Mouse (Mus musculus) forebrain, embryonic 15.5 days (tissue): ENCODE data around the gene Hsd17b14. TPM values are rescaled to one million over a fixed set of nuclear protein-coding genes. Genes with fewer than 3 reads are reported as not detected.

Source experiments
- ATAC-seq: fragments of 200-750 bp; cut with Nextera tagmentation; replicated peaks from 2 replicates; pipeline ENCODE4 v1.8.0; 2017; ENCODE audit warnings: mild to moderate bottlenecking, moderate TSS enrichment, moderate library complexity
- H3K27ac ChIP-seq: fragments of 300-500 bp; sonication (generic); replicated peaks from 2 replicates; pipeline ENCODE4 v1.5.1; 2015; ENCODE audit warnings: mild to moderate bottlenecking, inconsistent platforms
- H3K27me3 ChIP-seq: fragments of 300-500 bp; sonication (generic); 2 replicates; pipeline ENCODE4 v1.6.1; 2015; ENCODE audit warnings: inconsistent platforms
- H3K36me3 ChIP-seq: fragments of 300-500 bp; sonication (generic); 2 replicates; pipeline ENCODE4 v1.6.1; 2015; ENCODE audit warnings: mild to moderate bottlenecking, inconsistent platforms
- H3K4me1 ChIP-seq: fragments of 300-500 bp; sonication (generic); 2 replicates; pipeline ENCODE4 v1.6.1; 2015; ENCODE audit warnings: inconsistent platforms
- H3K4me2 ChIP-seq: fragments of 300-500 bp; sonication (generic); replicated peaks from 2 replicates; pipeline ENCODE4 v1.6.1; 2015; ENCODE audit warnings: mild to moderate bottlenecking, inconsistent platforms
- H3K4me3 ChIP-seq: fragments of 300-500 bp; sonication (generic); 2 replicates; pipeline ENCODE4 v1.5.1; 2015; ENCODE audit warnings: mild to moderate bottlenecking, inconsistent platforms
- H3K9ac ChIP-seq: fragments of 300-500 bp; sonication (generic); replicated peaks from 2 replicates; pipeline ENCODE4 v1.6.1; 2015; ENCODE audit warnings: mild to moderate bottlenecking, inconsistent platforms
- H3K9me3 ChIP-seq: fragments of 300-500 bp; sonication (generic); 2 replicates; pipeline ENCODE4 v1.6.1; 2016; ENCODE audit warnings: inconsistent platforms
- WGBS: fragments of 180-500 bp; shearing (Covaris S2); methylation state at CpG from one replicate; pipeline ENCODE4 v1.1.7; 2015; ENCODE audit warnings: mixed read lengths; 5-methylcytosine and 5-hydroxymethylcytosine counted together
- polyA plus RNA-seq: library from polyadenylated mRNA; unstranded; fragments of >200 nt; fragmentation: Nextera tagmentation; extraction: Ambion mirVana; gene quantifications from 2 replicates; pipeline ENCODE4 v1.2.1, GENCODE M21; 2015

Hsd17b14 gene
- polyA plus RNA-seq, 1 experiment from 2014 or later, result not detected

- no peak overlapping the region for H3K9ac ChIP-seq
- H3K9me3 ChIP-seq, result no peaks in the 10 kb centered on the region
- H3K27ac ChIP-seq, result no peak overlapping the region
- H3K27me3 ChIP-seq, result no peaks in the 10 kb centered on the region; the same call in 1 of the 2 replicates
- ATAC-seq, result no peak
- no peaks in the 10 kb centered on the region for H3K4me1 ChIP-seq
- no peak overlapping the region for H3K4me3 ChIP-seq
- H3K36me3 ChIP-seq, result no peaks in the 10 kb centered on the region
- no peak overlapping the region for H3K4me2 ChIP-seq
- WGBS, result 87% methylated on average over 7 of the region's 7 CpGs
Observed at GRCm38 (mm10) chr7:45560241-45560640, 5.5 kb downstream of the Hsd17b14 start.

DNA sequence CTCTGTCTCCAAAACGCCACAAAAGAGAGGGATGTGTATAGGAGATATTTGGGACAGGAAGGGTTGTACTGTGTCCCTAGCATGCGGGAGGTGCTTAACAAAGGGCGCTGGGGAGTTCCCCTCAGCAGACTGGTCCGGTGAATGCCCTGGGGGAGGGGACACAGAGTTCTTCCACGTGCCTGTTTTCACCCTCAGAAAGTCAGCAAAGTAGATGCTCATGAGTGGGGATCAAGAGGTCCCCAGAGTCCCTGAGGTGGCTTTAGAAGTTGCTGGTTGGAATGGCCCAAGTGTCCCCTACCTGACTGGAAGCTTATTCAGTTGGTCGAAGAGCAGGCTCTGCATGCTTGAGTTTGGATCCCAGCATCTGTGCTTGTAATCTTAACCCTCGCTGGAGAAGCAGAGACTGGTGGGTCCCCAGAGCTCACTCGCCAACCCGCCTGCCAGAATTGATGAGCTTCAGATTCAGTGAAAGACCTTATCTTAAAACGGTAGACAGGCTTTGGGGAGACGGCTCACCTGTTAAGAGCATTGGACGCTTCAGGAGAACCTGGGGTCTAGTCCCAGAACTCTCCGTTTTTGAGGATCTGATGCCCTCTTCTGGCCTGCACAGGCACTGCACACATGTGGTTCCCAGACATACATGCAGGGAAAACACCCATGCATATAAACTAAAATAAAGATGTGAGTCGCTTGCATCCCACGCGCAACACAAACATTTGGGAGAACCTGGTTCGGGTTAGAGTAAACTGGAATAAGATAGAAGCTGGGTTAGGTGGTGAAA lies 6.3 kb downstream of the Hsd17b14 start:
- H3K36me3 ChIP-seq, result no peaks in the 10 kb centered on the region
- H3K4me1 ChIP-seq, result no peaks in the 10 kb centered on the region
- H3K9ac ChIP-seq, result no peak overlapping the region
- no peak overlapping the region for H3K4me2 ChIP-seq
- H3K4me3 ChIP-seq, result no peak overlapping the region
- H3K27me3 ChIP-seq, result no peaks in the 10 kb centered on the region; the same call in 1 of the 2 replicates
- no peaks in the 10 kb centered on the region for H3K9me3 ChIP-seq
- 27% methylated on average over 17 of the region's 17 CpGs for WGBS
- H3K27ac ChIP-seq, result no peak overlapping the region
- peak; percentile 66; the same call in 1 of the 2 replicates for ATAC-seq

DNA sequence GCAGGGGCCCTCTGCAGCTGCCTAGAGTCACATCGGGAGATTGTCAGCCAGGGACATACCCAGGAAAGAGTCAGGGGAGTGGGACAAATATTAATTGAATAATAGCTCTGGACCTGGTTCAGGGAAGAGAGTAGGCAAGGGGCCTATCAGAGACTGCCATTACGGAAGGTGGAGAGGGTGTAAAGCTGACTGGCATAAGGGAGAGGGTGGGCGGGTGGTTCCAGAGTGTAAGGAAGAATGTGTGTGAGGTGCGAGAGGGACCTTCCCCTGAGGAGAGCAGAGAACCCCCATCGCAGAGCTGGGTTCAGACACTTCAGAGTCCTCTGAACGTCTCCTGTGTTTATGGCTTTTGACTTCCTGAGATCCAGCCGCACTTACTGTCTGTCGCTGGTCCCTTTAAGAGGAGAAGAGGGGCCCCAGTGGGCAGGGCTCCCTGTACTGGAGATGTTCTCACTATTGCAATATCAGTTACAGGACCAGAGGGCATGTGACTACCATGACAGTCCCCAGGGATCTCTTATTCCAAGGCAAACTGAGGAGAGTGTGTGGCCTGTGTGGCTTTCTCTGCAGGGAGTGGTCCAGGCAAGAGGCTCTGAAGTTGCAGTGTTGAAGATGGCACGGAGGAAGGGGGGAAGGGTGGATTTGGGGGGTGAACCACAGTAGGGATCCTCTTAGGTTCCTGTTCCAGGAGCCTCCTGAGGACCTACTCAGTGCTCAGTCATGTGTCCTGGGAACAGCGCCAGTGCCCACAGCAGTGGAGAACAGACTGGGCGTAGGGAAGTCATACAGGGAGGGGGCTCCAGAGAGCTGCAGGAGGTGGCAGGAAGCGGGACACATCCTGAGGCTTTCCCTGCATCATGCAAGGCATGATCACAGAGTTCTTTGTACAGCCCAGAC lies 7.2 kb downstream of the Hsd17b14 start:
- Histone ChIP-seq H3K9me3 (no peaks in the 10 kb centered on the region), H3K9ac (no peak overlapping the region), H3K27me3 (no peaks in the 10 kb centered on the region; the same call in 1 of the 2 replicates), H3K27ac (no peak overlapping the region), H3K4me1 (no peaks in the 10 kb centered on the region), H3K36me3 (no peaks in the 10 kb centered on the region), H3K4me2 (no peak overlapping the region), H3K4me3 (no peak overlapping the region)
- 59% methylated on average over 12 of the region's 12 CpGs for WGBS
- no peak for ATAC-seq

GRCm38 (mm10) chr7:45564811-45565210 lies 10.1 kb downstream of the Hsd17b14 start:
- no peak for ATAC-seq
- Histone ChIP-seq H3K27ac (no peak overlapping the region), H3K4me3 (no peak overlapping the region), H3K4me1 (peaks cover 12% of the 10 kb centered on the region), H3K27me3 (no peaks in the 10 kb centered on the region; the same call in 1 of the 2 replicates), H3K36me3 (no peaks in the 10 kb centered on the region), H3K4me2 (no peak overlapping the region), H3K9ac (no peak overlapping the region), H3K9me3 (no peaks in the 10 kb centered on the region)
- WGBS, result 85% methylated on average over 2 of the region's 2 CpGs

DNA sequence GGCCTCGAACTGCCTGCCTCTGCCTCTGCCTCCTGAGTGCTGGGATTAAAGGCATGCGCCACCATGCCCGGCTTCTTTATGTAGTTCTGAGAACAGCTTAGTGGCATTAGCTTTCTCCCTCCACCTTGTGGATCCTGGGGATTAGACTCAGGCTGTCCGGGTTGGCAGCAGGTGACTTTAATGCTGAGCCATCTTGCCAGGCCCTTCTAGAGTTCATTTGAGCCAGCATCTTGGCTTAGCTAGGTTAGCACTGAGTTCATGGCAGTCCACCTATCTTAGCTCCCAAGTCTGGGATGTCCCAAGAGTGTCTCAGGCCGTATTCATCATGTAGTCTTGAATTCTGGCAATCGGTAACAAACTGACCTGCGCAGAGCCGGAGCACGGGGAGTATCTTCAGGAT lies 10.8 kb downstream of the Hsd17b14 start:
- no peaks in the 10 kb centered on the region for H3K9me3 ChIP-seq
- H3K4me3 ChIP-seq, result no peak overlapping the region
- no peaks in the 10 kb centered on the region for H3K36me3 ChIP-seq
- 85% methylated on average over 9 of the region's 9 CpGs for WGBS
- no peak overlapping the region for H3K9ac ChIP-seq
- H3K4me2 ChIP-seq, result no peak overlapping the region
- no peak overlapping the region for H3K27ac ChIP-seq
- H3K27me3 ChIP-seq, result no peaks in the 10 kb centered on the region; the same call in 1 of the 2 replicates
- H3K4me1 ChIP-seq, result peaks cover 16% of the 10 kb centered on the region
- ATAC-seq, result no peak

DNA sequence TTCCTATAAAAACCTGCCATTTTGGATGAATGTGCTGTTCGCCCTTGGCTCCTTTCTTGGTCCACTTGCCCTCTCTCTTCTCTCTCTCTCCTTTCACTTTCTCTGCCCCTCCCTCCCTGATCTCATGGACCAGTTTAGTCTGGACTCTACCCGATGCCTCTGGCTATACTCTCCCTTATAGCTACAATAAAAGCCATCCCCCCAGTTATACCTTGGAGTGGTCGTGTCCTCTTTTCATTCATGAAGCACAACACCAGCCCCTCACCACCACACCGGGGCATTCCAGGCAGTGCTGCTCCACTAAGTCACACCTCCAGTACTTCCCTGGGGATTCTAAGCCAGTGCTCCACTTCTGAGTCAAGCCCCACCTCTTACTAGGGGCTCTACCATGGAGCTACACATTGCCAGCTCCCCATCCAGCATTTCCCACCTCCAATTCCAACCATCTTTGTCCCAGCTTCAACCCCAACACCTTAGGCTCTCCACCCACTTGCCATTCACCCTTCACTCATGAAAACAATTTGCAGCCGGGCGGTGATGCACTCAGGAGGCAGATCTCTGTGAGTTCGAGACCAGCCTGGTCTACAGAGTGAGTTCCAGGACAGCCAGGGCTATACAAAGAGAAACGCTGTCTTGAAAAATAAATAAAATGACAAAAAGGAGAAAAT lies 12.6 kb downstream of the Hsd17b14 start:
- ATAC-seq, result no peak
- Histone ChIP-seq H3K4me2 (peak overlapping the region; percentile 76), H3K27ac (peak overlapping the region; percentile 56; the same call in 1 of the 2 replicates), H3K27me3 (no peaks in the 10 kb centered on the region), H3K4me3 (peak overlapping the region; percentile 48; the same call in 1 of the 2 replicates), H3K9ac (no peak overlapping the region), H3K9me3 (no peaks in the 10 kb centered on the region), H3K36me3 (no peaks in the 10 kb centered on the region), H3K4me1 (peaks cover 32% of the 10 kb centered on the region)
- 67% methylated on average over 8 of the region's 8 CpGs for WGBS

DNA sequence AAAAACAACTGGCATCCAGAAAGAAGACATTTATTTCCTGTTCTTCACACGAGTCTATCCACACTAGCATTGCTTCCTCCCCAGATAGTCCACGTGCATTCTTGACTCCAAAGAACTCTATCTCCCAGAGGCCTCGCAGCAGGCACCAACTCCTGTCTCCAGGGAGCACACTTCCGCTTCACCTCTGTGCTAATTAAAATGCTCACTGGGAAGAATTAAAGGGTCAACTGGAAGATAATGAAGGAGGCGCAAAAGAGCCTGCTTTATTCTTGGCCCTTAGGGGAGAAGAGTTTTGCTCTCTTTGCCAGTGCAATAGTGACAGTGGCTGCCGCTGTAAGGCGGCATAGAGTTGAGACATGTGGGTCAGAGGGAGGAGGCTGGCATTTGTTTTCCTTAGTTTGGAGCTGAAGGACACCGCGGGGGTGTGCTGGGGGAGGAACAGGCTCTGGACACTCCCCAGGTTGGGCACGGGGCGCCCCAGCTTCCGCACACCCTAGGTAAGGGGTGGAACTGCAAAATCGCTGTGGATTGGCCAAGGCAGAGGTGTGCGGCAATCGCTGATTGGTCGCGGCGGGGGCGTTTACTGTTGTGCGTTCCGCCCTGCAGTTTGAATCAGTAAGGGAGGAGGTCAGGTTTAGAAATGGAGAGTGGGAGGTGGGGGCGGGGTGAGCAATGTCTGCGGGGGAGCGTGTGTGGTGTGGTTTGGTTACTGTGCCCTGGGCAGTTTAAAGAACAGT lies 13.3 kb downstream of the Hsd17b14 start:
- H3K27me3 ChIP-seq, result no peaks in the 10 kb centered on the region
- peak overlapping the region; percentile 76 for H3K4me2 ChIP-seq
- peak overlapping the region; percentile 56 for H3K27ac ChIP-seq
- peaks cover 32% of the 10 kb centered on the region for H3K4me1 ChIP-seq
- peak; percentile 95 for ATAC-seq
- peak overlapping the region; percentile 42 for H3K9ac ChIP-seq
- H3K9me3 ChIP-seq, result no peaks in the 10 kb centered on the region
- no peaks in the 10 kb centered on the region for H3K36me3 ChIP-seq
- WGBS, result under 1% methylated on average over 24 of the region's 24 CpGs
- H3K4me3 ChIP-seq, result peak overlapping the region; percentile 48

DNA sequence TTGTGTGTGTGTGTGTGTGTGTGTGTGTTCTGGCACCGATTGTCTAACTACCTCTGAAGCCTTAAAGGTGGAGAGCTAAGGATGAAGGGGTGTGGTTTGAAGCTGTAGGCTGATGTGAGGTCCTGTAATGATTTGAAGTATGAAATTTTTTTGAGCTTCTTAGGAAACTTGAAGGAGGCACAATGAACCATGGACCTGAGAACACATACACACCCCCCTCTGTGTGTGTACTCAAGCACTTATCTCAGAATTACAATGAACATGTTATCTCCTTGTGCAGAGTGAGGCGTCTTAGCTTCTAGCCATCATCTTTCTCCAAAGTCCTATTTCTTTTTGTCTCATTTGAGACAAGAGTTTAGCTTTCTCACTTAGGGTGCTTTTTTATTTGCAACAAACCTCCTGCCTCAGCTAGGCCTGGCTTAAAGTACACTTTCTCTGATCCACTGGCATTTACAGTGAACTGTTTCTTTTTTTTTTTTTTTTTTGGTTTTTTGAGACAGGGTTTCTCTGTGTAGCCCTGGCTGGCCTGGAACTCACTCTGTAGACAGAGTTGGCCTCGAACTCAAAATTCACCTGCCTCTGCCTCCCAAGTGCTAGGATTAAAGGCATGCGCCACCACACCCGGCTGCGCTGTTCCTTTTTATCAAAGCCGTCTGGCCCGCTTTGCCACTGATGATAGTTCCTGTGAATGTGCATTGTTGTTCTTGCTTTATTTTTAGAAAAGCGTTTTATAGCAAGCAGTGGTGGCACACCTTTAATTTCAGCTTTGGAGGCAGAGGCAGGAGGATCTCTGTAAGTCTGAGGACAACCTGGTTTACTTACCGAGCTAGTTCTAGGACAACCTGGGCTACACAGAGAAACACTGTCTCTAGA lies 14.1 kb downstream of the Hsd17b14 start:
- peaks cover 32% of the 10 kb centered on the region for H3K4me1 ChIP-seq
- no peak overlapping the region; the same call in 1 of the 2 replicates for H3K9ac ChIP-seq
- H3K27me3 ChIP-seq, result no peaks in the 10 kb centered on the region
- no peaks in the 10 kb centered on the region for H3K36me3 ChIP-seq
- H3K9me3 ChIP-seq, result no peaks in the 10 kb centered on the region
- no peak for ATAC-seq
- H3K4me2 ChIP-seq, result peak overlapping the region; percentile 76
- peak overlapping the region; percentile 56 for H3K27ac ChIP-seq
- 80% methylated on average over 10 of the region's 10 CpGs for WGBS
- H3K4me3 ChIP-seq, result peak overlapping the region; percentile 48

DNA sequence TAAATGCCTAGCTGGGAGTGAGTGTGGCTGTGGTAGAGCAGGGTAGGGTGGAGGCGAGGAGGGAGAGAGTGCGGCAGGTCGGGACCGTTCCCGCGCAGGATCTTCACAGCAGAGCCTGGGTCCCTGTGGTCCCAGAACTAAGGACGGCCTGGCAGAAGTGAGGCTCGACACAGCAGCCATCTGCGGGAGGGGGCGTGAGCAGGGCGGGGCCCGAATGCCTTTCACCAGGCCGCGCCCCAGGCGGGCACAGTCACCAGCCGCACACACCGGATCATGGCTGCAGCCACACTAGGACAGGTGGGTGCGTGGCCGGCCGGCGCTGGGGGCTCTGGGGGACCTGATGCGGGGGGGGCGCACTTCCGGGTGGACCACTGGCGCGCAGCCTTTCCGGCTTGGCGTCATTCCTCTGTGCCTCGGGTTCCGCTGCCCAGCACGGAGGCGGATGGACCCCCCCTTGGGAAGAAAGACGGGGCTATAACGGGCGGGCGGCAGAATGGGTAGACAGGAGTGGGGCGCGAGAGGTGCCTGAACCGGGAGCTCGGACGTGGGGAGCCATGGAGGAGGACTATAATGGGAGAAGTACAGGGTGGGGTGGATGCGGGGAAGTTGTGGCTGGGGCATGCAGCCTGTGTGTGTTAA lies 15.5 kb downstream of the Hsd17b14 start, which contains the start of gene Bcat2:
Gene Bcat2, plus strand, starts transcription at position 51 of the 639 bp plus-strand sequence.
- Histone ChIP-seq H3K4me3 (peak within 1 kb of the TSS; percentile 78), H3K36me3 (no peaks in the 10 kb centered on the region), H3K4me1 (peaks cover 32% of the 10 kb centered on the region), H3K27ac (peak within 1 kb of the TSS; percentile 92), H3K4me2 (peak within 1 kb of the TSS; percentile 82), H3K27me3 (no peaks in the 10 kb centered on the region), H3K9ac (peak within 1 kb of the TSS; percentile 88), H3K9me3 (no peaks in the 10 kb centered on the region)
- WGBS, result under 1% methylated on average over 42 of the region's 42 CpGs
- peak; percentile 70 for ATAC-seq

- H3K27ac ChIP-seq, result no peak overlapping the region
- H3K4me2 ChIP-seq, result no peak overlapping the region
- no peak overlapping the region for H3K4me3 ChIP-seq
- peaks cover 8% of the 10 kb centered on the region; the same call in 1 of the 2 replicates for H3K36me3 ChIP-seq
- WGBS, result 63% methylated on average over 1 of the region's 1 CpGs
- peaks cover 32% of the 10 kb centered on the region for H3K4me1 ChIP-seq
- ATAC-seq, result no peak
- H3K27me3 ChIP-seq, result no peaks in the 10 kb centered on the region
- H3K9ac ChIP-seq, result no peak overlapping the region
- no peaks in the 10 kb centered on the region for H3K9me3 ChIP-seq
Observed at GRCm38 (mm10) chr7:45571966-45572365, 17.3 kb downstream of the Hsd17b14 start.
